Mouse (Mus musculus): ENCODE data around the gene Nos3. TPM values are rescaled to one million over a fixed set of nuclear protein-coding genes. Genes with fewer than 3 reads are reported as not detected.
A peak's percentile ranks its signal among the peaks of the same experiment; 100 is the strongest.

Nos3 gene
- polyA plus RNA-seq, 1 experiment = 4.0 TPM

- no peak for TF ChIP-seq CTCF (IDR thresholded peaks at IDR 0.05; ENCODE audit: extremely low read depth, insufficient read length, insufficient replicate concordance, low read depth, low read length)
- no peak for TF ChIP-seq POLR2A (IDR thresholded peaks at IDR 0.05; ENCODE audit: low read depth, low read length)
- H3K36me3 ChIP-seq (ENCODE audit: control insufficient read depth, insufficient read depth, low read length) = no peaks in the 10 kb centered on the region
- H3K4me1 ChIP-seq (ENCODE audit: control insufficient read depth, insufficient read depth, insufficient read length, low read length) = peaks cover 18% of the 10 kb centered on the region
- WGBS = 8% methylated on average over 12 of the region's 12 CpGs
- peak overlapping the region; percentile 40; the same call in 1 of the 2 replicates for H3K27ac ChIP-seq (ENCODE audit: insufficient read depth, low read depth, low read length)
- H3K4me3 ChIP-seq (ENCODE audit: low read depth, low read length) = no peak overlapping the region
- H3K27me3 ChIP-seq (ENCODE audit: control insufficient read depth, insufficient read depth, low read length) = no peaks in the 10 kb centered on the region; the same call in 1 of the 2 replicates
Observed at GRCm38 (mm10) chr5:24344477-24345051, 20.0 kb upstream of the Nos3 start.

- no peak for TF ChIP-seq POLR2A (IDR thresholded peaks at IDR 0.05; ENCODE audit: low read depth, low read length)
- no peak for TF ChIP-seq CTCF (IDR thresholded peaks at IDR 0.05; ENCODE audit: extremely low read depth, insufficient read length, insufficient replicate concordance, low read depth, low read length)
- Histone ChIP-seq H3K27ac (ENCODE audit: insufficient read depth, low read depth, low read length) (no peak overlapping the region), H3K27me3 (ENCODE audit: control insufficient read depth, insufficient read depth, low read length) (peaks cover 7% of the 10 kb centered on the region), H3K36me3 (ENCODE audit: control insufficient read depth, insufficient read depth, low read length) (no peaks in the 10 kb centered on the region), H3K4me3 (ENCODE audit: low read depth, low read length) (no peak overlapping the region), H3K4me1 (ENCODE audit: control insufficient read depth, insufficient read depth, insufficient read length, low read length) (peaks cover 18% of the 10 kb centered on the region)
- 88% methylated on average over 7 of the region's 7 CpGs for WGBS
Observed at GRCm38 (mm10) chr5:24346313-24346712, 18.3 kb upstream of the Nos3 start.

GRCm38 (mm10) chr5:24347186-24347875, 17.3 kb upstream of the Nos3 start:
- Histone ChIP-seq H3K4me1 (ENCODE audit: control insufficient read depth, insufficient read depth, insufficient read length, low read length) (peaks cover 20% of the 10 kb centered on the region), H3K36me3 (ENCODE audit: control insufficient read depth, insufficient read depth, low read length) (no peaks in the 10 kb centered on the region), H3K27ac (ENCODE audit: insufficient read depth, low read depth, low read length) (peak overlapping the region; percentile 32; the same call in 1 of the 2 replicates), H3K27me3 (ENCODE audit: control insufficient read depth, insufficient read depth, low read length) (peaks cover 17% of the 10 kb centered on the region), H3K4me3 (ENCODE audit: low read depth, low read length) (0 out of 2 replicates have a peak overlapping the region, but pooled peaks have one; percentile 68)
- 37% methylated on average over 7 of the region's 7 CpGs for WGBS
- TF ChIP-seq CTCF (IDR thresholded peaks at IDR 0.05; ENCODE audit: extremely low read depth, insufficient read length, insufficient replicate concordance, low read depth, low read length) (no peak), POLR2A (IDR thresholded peaks at IDR 0.05; ENCODE audit: low read depth, low read length) (no peak)

GRCm38 (mm10) chr5:24348128-24348527, 16.5 kb upstream of the Nos3 start:
- H3K4me3 ChIP-seq (ENCODE audit: low read depth, low read length) = peak overlapping the region; percentile 68
- H3K36me3 ChIP-seq (ENCODE audit: control insufficient read depth, insufficient read depth, low read length) = no peaks in the 10 kb centered on the region
- H3K27me3 ChIP-seq (ENCODE audit: control insufficient read depth, insufficient read depth, low read length) = peaks cover 23% of the 10 kb centered on the region
- TF ChIP-seq CTCF (IDR thresholded peaks at IDR 0.05; ENCODE audit: extremely low read depth, insufficient read length, insufficient replicate concordance, low read depth, low read length) (no peak), POLR2A (IDR thresholded peaks at IDR 0.05; ENCODE audit: low read depth, low read length) (peak; percentile 45; the same call in 1 of the 2 replicates)
- 0% methylated on average over 41 of the region's 41 CpGs for WGBS
- H3K4me1 ChIP-seq (ENCODE audit: control insufficient read depth, insufficient read depth, insufficient read length, low read length) = peaks cover 20% of the 10 kb centered on the region
- peak overlapping the region; percentile 45 for H3K27ac ChIP-seq (ENCODE audit: insufficient read depth, low read depth, low read length)

GRCm38 (mm10) chr5:24348546-24348945, 16.1 kb upstream of the Nos3 start:
- Histone ChIP-seq H3K27me3 (ENCODE audit: control insufficient read depth, insufficient read depth, low read length) (peaks cover 27% of the 10 kb centered on the region), H3K36me3 (ENCODE audit: control insufficient read depth, insufficient read depth, low read length) (no peaks in the 10 kb centered on the region), H3K4me1 (ENCODE audit: control insufficient read depth, insufficient read depth, insufficient read length, low read length) (peaks cover 20% of the 10 kb centered on the region), H3K4me3 (ENCODE audit: low read depth, low read length) (peak overlapping the region; percentile 68), H3K27ac (ENCODE audit: insufficient read depth, low read depth, low read length) (peak overlapping the region; percentile 45)
- WGBS = under 1% methylated on average over 30 of the region's 30 CpGs
- TF ChIP-seq CTCF (IDR thresholded peaks at IDR 0.05; ENCODE audit: extremely low read depth, insufficient read length, insufficient replicate concordance, low read depth, low read length) (no peak), POLR2A (IDR thresholded peaks at IDR 0.05; ENCODE audit: low read depth, low read length) (no peak)

GRCm38 (mm10) chr5:24350073-24350472, 14.5 kb upstream of the Nos3 start:
- H3K4me3 ChIP-seq (ENCODE audit: low read depth, low read length) = peak overlapping the region; percentile 6; the same call in 1 of the 2 replicates
- peaks cover 28% of the 10 kb centered on the region for H3K27me3 ChIP-seq (ENCODE audit: control insufficient read depth, insufficient read depth, low read length)
- no peak overlapping the region for H3K27ac ChIP-seq (ENCODE audit: insufficient read depth, low read depth, low read length)
- no peaks in the 10 kb centered on the region for H3K36me3 ChIP-seq (ENCODE audit: control insufficient read depth, insufficient read depth, low read length)
- TF ChIP-seq CTCF (IDR thresholded peaks at IDR 0.05; ENCODE audit: extremely low read depth, insufficient read length, insufficient replicate concordance, low read depth, low read length) (no peak), POLR2A (IDR thresholded peaks at IDR 0.05; ENCODE audit: low read depth, low read length) (no peak)
- H3K4me1 ChIP-seq (ENCODE audit: control insufficient read depth, insufficient read depth, insufficient read length, low read length) = peaks cover 17% of the 10 kb centered on the region
- WGBS = 47% methylated on average over 3 of the region's 3 CpGs

GRCm38 (mm10) chr5:24350531-24351250, 13.9 kb upstream of the Nos3 start:
- Histone ChIP-seq H3K36me3 (ENCODE audit: control insufficient read depth, insufficient read depth, low read length) (no peaks in the 10 kb centered on the region), H3K27ac (ENCODE audit: insufficient read depth, low read depth, low read length) (no peak overlapping the region), H3K4me3 (ENCODE audit: low read depth, low read length) (peak overlapping the region; percentile 65), H3K4me1 (ENCODE audit: control insufficient read depth, insufficient read depth, insufficient read length, low read length) (peaks cover 17% of the 10 kb centered on the region), H3K27me3 (ENCODE audit: control insufficient read depth, insufficient read depth, low read length) (peaks cover 28% of the 10 kb centered on the region)
- 62% methylated on average over 14 of the region's 15 CpGs for WGBS
- TF ChIP-seq POLR2A (IDR thresholded peaks at IDR 0.05; ENCODE audit: low read depth, low read length) (no peak), CTCF (IDR thresholded peaks at IDR 0.05; ENCODE audit: extremely low read depth, insufficient read length, insufficient replicate concordance, low read depth, low read length) (no peak)
